Mouse (Mus musculus): ENCODE measurements around the gene Carnmt1. TPM values are rescaled to one million over a fixed set of nuclear protein-coding genes. Genes with fewer than 3 reads are reported as not detected.

The Carnmt1 gene
- polyA plus RNA-seq, 1 experiment from 2014 or later = 30.9 TPM

GRCm38 (mm10) chr19:18649955-18650354, 20.6 kb upstream of the Carnmt1 start:
- H3K9ac ChIP-seq (ENCODE audit: low read length) = no peak overlapping the region
- no peaks in the 10 kb centered on the region for H3K27me3 ChIP-seq (ENCODE audit: control insufficient read depth, insufficient read depth, low read length)
- H3K4me1 ChIP-seq (replicated peaks; ENCODE audit: control insufficient read depth, insufficient read depth, low read length) = no peaks in the 10 kb centered on the region
- H3K27ac ChIP-seq (ENCODE audit: low read depth, low read length) = no peak overlapping the region
- no peak for ATAC-seq (replicated peaks; ENCODE audit: low FRiP score)
- H3K4me2 ChIP-seq (ENCODE audit: low read depth, low read length, severe bottlenecking) = no peak overlapping the region
- no peak for DNase-seq (ENCODE audit: low spot score)
- H3K4me3 ChIP-seq (ENCODE audit: low read depth, low read length) = no peak overlapping the region
- WGBS = 90% methylated on average over 4 of the region's 4 CpGs
- H3K9me3 ChIP-seq (ENCODE audit: control insufficient read depth, low read length) = no peaks in the 10 kb centered on the region
- no peaks in the 10 kb centered on the region for H3K36me3 ChIP-seq (ENCODE audit: control insufficient read depth, insufficient read depth, low read length)

- WGBS = 85% methylated on average over 6 of the region's 6 CpGs
- no peak overlapping the region for H3K9ac ChIP-seq (ENCODE audit: low read length)
- no peaks in the 10 kb centered on the region for H3K36me3 ChIP-seq (ENCODE audit: control insufficient read depth, insufficient read depth, low read length)
- H3K4me2 ChIP-seq (ENCODE audit: low read depth, low read length, severe bottlenecking) = no peak overlapping the region
- DNase-seq (ENCODE audit: low spot score) (no peak), ATAC-seq (replicated peaks; ENCODE audit: low FRiP score) (no peak)
- no peaks in the 10 kb centered on the region for H3K9me3 ChIP-seq (ENCODE audit: control insufficient read depth, low read length)
- H3K27ac ChIP-seq (ENCODE audit: low read depth, low read length) = no peak overlapping the region
- no peaks in the 10 kb centered on the region for H3K4me1 ChIP-seq (replicated peaks; ENCODE audit: control insufficient read depth, insufficient read depth, low read length)
- no peak overlapping the region for H3K4me3 ChIP-seq (ENCODE audit: low read depth, low read length)
- no peaks in the 10 kb centered on the region for H3K27me3 ChIP-seq (ENCODE audit: control insufficient read depth, insufficient read depth, low read length)
Observed at GRCm38 (mm10) chr19:18650473-18650872, 20.1 kb upstream of the Carnmt1 start.

DNA sequence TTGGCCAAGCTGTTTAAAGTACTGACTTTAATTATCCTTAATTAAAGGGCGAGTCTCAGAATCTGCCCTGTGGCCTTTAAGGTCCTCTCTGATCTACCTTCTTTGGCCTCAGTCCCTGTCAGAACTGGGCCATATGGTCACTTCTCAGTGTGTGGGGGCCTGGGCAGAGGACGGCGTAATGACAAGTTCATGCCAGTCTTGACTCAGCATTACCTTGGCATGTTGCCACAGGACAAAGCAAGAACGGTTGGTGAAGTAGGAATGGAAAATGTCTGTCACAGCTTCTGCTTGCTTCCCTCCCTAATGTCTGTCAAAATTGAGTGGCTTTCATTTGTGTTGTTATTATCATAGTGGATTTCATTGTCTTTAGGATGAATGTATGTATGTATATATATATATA, 18.0 kb upstream of the Carnmt1 start:
- ATAC-seq (replicated peaks; ENCODE audit: low FRiP score) (no peak), DNase-seq (ENCODE audit: low spot score) (no peak)
- no peak overlapping the region for H3K9ac ChIP-seq (ENCODE audit: low read length)
- H3K36me3 ChIP-seq (ENCODE audit: control insufficient read depth, insufficient read depth, low read length) = no peaks in the 10 kb centered on the region
- H3K27me3 ChIP-seq (ENCODE audit: control insufficient read depth, insufficient read depth, low read length) = no peaks in the 10 kb centered on the region
- WGBS = 80% methylated on average over 4 of the region's 4 CpGs
- no peak overlapping the region for H3K27ac ChIP-seq (ENCODE audit: low read depth, low read length)
- no peak overlapping the region for H3K4me2 ChIP-seq (ENCODE audit: low read depth, low read length, severe bottlenecking)
- no peak overlapping the region for H3K4me3 ChIP-seq (ENCODE audit: low read depth, low read length)
- H3K9me3 ChIP-seq (ENCODE audit: control insufficient read depth, low read length) = no peaks in the 10 kb centered on the region
- no peaks in the 10 kb centered on the region for H3K4me1 ChIP-seq (replicated peaks; ENCODE audit: control insufficient read depth, insufficient read depth, low read length)

GRCm38 (mm10) chr19:18653058-18653457, 17.5 kb upstream of the Carnmt1 start:
- ATAC-seq (replicated peaks; ENCODE audit: low FRiP score) (no peak), DNase-seq (ENCODE audit: low spot score) (no peak)
- Histone ChIP-seq H3K4me3 (ENCODE audit: low read depth, low read length) (no peak overlapping the region), H3K4me1 (replicated peaks; ENCODE audit: control insufficient read depth, insufficient read depth, low read length) (no peaks in the 10 kb centered on the region), H3K27ac (ENCODE audit: low read depth, low read length) (no peak overlapping the region), H3K9ac (ENCODE audit: low read length) (no peak overlapping the region), H3K9me3 (ENCODE audit: control insufficient read depth, low read length) (no peaks in the 10 kb centered on the region), H3K36me3 (ENCODE audit: control insufficient read depth, insufficient read depth, low read length) (no peaks in the 10 kb centered on the region), H3K27me3 (ENCODE audit: control insufficient read depth, insufficient read depth, low read length) (no peaks in the 10 kb centered on the region), H3K4me2 (ENCODE audit: low read depth, low read length, severe bottlenecking) (no peak overlapping the region)
- WGBS = 91% methylated on average over 6 of the region's 6 CpGs

DNA sequence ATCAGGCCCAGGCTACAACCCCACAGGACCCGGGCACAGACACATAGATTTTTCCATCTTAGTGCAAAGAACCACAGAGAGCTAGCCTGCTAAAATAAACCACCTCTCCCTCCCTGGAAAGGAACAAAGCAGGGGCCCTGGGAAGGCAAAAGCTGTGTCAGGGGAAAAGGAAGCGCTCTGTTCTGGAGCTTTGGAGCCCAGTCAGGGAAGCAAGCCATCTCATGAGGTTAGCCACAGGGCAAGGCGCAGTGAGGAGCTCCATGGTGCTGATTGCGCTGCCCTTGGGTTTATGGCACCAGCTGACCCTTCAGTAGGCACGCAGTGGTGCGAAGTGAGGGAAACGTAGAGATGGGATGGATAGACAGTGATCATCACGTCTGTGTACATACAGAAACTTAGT, 16.2 kb upstream of the Carnmt1 start:
- Histone ChIP-seq H3K27ac (ENCODE audit: low read depth, low read length) (no peak overlapping the region), H3K4me2 (ENCODE audit: low read depth, low read length, severe bottlenecking) (no peak overlapping the region), H3K36me3 (ENCODE audit: control insufficient read depth, insufficient read depth, low read length) (no peaks in the 10 kb centered on the region), H3K27me3 (ENCODE audit: control insufficient read depth, insufficient read depth, low read length) (no peaks in the 10 kb centered on the region), H3K9me3 (ENCODE audit: control insufficient read depth, low read length) (no peaks in the 10 kb centered on the region), H3K4me1 (replicated peaks; ENCODE audit: control insufficient read depth, insufficient read depth, low read length) (no peaks in the 10 kb centered on the region), H3K9ac (ENCODE audit: low read length) (no peak overlapping the region), H3K4me3 (ENCODE audit: low read depth, low read length) (no peak overlapping the region)
- DNase-seq (ENCODE audit: low spot score) (no peak), ATAC-seq (replicated peaks; ENCODE audit: low FRiP score) (no peak)
- WGBS = 90% methylated on average over 8 of the region's 8 CpGs

DNA sequence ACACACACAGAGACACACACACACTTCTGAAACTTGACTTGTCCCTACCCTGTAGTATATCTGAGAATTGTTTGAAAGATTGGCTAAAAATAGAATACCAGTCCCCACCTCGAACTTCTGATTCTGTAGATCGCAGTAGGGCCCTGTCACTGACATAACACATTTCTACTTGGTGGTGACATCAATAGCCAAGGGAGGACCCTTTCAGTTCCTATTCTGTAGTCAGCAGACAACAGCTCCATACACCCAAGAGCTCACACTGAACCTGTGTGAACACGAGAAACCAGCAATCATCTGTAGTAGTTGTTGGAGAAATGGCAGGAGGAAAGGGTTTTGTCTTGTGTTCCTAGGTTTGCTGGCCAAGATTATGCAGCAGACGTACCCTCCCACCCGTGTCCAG, 15.6 kb upstream of the Carnmt1 start:
- Histone ChIP-seq H3K9ac (ENCODE audit: low read length) (no peak overlapping the region), H3K36me3 (ENCODE audit: control insufficient read depth, insufficient read depth, low read length) (no peaks in the 10 kb centered on the region), H3K4me3 (ENCODE audit: low read depth, low read length) (no peak overlapping the region), H3K4me1 (replicated peaks; ENCODE audit: control insufficient read depth, insufficient read depth, low read length) (no peaks in the 10 kb centered on the region), H3K4me2 (ENCODE audit: low read depth, low read length, severe bottlenecking) (no peak overlapping the region), H3K9me3 (ENCODE audit: control insufficient read depth, low read length) (no peaks in the 10 kb centered on the region), H3K27me3 (ENCODE audit: control insufficient read depth, insufficient read depth, low read length) (no peaks in the 10 kb centered on the region), H3K27ac (ENCODE audit: low read depth, low read length) (no peak overlapping the region)
- no peak for DNase-seq (ENCODE audit: low spot score)
- WGBS = 84% methylated on average over 5 of the region's 5 CpGs
- no peak for ATAC-seq (replicated peaks; ENCODE audit: low FRiP score)

GRCm38 (mm10) chr19:18655999-18656398, 14.6 kb upstream of the Carnmt1 start:
- no peak overlapping the region for H3K4me2 ChIP-seq (ENCODE audit: low read depth, low read length, severe bottlenecking)
- ATAC-seq (replicated peaks; ENCODE audit: low FRiP score) (no peak), DNase-seq (ENCODE audit: low spot score) (no peak)
- no peak overlapping the region for H3K27ac ChIP-seq (ENCODE audit: low read depth, low read length)
- H3K9ac ChIP-seq (ENCODE audit: low read length) = no peak overlapping the region
- H3K4me3 ChIP-seq (ENCODE audit: low read depth, low read length) = no peak overlapping the region
- no peaks in the 10 kb centered on the region for H3K36me3 ChIP-seq (ENCODE audit: control insufficient read depth, insufficient read depth, low read length)
- no peaks in the 10 kb centered on the region for H3K27me3 ChIP-seq (ENCODE audit: control insufficient read depth, insufficient read depth, low read length)
- H3K9me3 ChIP-seq (ENCODE audit: control insufficient read depth, low read length) = no peaks in the 10 kb centered on the region
- WGBS = 84% methylated on average over 7 of the region's 7 CpGs
- H3K4me1 ChIP-seq (replicated peaks; ENCODE audit: control insufficient read depth, insufficient read depth, low read length) = no peaks in the 10 kb centered on the region

DNA sequence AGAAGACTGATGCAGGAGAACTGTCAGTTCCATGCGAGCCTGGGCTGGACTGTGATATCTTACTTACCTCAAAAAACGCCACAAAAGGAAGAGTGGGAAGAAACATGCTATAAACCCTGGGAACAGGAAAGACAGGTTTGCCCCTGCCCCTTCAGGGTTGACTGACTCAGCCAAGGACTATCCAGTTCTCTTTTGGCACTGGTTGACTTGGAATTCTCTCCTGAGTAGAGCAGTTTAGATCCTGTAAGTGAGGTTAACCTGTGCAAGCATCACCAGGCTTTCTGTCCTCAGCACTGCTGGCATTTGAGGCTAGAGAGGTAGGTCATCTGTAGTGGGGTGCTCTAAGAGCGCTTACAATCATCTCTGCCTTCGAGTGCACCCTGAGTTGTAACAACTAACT, 12.1 kb upstream of the Carnmt1 start:
- H3K9me3 ChIP-seq (ENCODE audit: control insufficient read depth, low read length) = no peaks in the 10 kb centered on the region
- 72% methylated on average over 4 of the region's 4 CpGs for WGBS
- H3K4me2 ChIP-seq (ENCODE audit: low read depth, low read length, severe bottlenecking) = no peak overlapping the region
- no peaks in the 10 kb centered on the region for H3K4me1 ChIP-seq (replicated peaks; ENCODE audit: control insufficient read depth, insufficient read depth, low read length)
- H3K4me3 ChIP-seq (ENCODE audit: low read depth, low read length) = no peak overlapping the region
- H3K27me3 ChIP-seq (ENCODE audit: control insufficient read depth, insufficient read depth, low read length) = no peaks in the 10 kb centered on the region
- no peak overlapping the region for H3K9ac ChIP-seq (ENCODE audit: low read length)
- ATAC-seq (replicated peaks; ENCODE audit: low FRiP score) (no peak), DNase-seq (ENCODE audit: low spot score) (no peak)
- no peaks in the 10 kb centered on the region for H3K36me3 ChIP-seq (ENCODE audit: control insufficient read depth, insufficient read depth, low read length)
- H3K27ac ChIP-seq (ENCODE audit: low read depth, low read length) = no peak overlapping the region

GRCm38 (mm10) chr19:18659349-18659748, 11.2 kb upstream of the Carnmt1 start:
- Histone ChIP-seq H3K9ac (ENCODE audit: low read length) (no peak overlapping the region), H3K4me2 (ENCODE audit: low read depth, low read length, severe bottlenecking) (no peak overlapping the region), H3K27ac (ENCODE audit: low read depth, low read length) (no peak overlapping the region), H3K36me3 (ENCODE audit: control insufficient read depth, insufficient read depth, low read length) (no peaks in the 10 kb centered on the region), H3K4me3 (ENCODE audit: low read depth, low read length) (no peak overlapping the region), H3K27me3 (ENCODE audit: control insufficient read depth, insufficient read depth, low read length) (no peaks in the 10 kb centered on the region), H3K4me1 (replicated peaks; ENCODE audit: control insufficient read depth, insufficient read depth, low read length) (no peaks in the 10 kb centered on the region), H3K9me3 (ENCODE audit: control insufficient read depth, low read length) (no peaks in the 10 kb centered on the region)
- ATAC-seq (replicated peaks; ENCODE audit: low FRiP score) (no peak), DNase-seq (ENCODE audit: low spot score) (no peak)
- WGBS = no CpG with 5 or more reads among the region's 1 CpGs
